Mouse (Mus musculus) erythroblast, embryonic 14.5 days (primary cell): Measurements from ENCODE around the gene Olfr1174-ps.

Experiments used
- GATA1 ChIP-seq: IDR thresholded peaks from 2 replicates; pipeline ENCODE4 v1.6.1; 2012; ENCODE audit warnings: low read length, inconsistent platforms, mixed read lengths
- TAL1 ChIP-seq: IDR thresholded peaks from 3 replicates; pipeline ENCODE4 v1.6.1; 2012; ENCODE audit warnings: low read length, inconsistent platforms, mixed read lengths

DNA sequence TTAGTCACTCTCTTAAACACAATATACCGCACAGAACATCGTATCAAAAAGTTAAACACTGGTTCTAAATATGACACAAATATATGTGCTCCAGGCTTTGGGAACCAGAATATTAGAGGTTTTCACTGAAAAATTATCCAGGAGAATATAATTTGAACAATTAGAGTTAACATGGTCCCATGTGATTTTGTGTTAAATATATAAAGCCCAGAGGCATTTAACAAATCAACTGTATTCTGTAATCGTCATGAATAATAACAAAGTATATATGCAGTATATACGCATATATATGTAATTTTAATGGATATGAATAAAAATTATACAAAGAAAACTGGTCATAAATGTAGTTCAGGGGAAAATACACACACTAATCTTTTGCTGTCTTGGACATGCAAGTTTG, at the start of gene Olfr1174-ps:
- TF ChIP-seq TAL1 (no peak), GATA1 (no peak)
